Mouse (Mus musculus) MEL (cell line): Measurements from ENCODE around the gene Tkfc. TPM values are rescaled to one million over a fixed set of nuclear protein-coding genes. Genes with fewer than 3 reads are reported as not detected.

ENCODE experiments used
- DNase-seq: peaks from one replicate; pipeline ENCODE4 v3.0.0; 2011; ENCODE audit warnings: low read depth, low spot score
- H3K27ac ChIP-seq: 2 replicates; pipeline ENCODE4 v1.5.1; 2012; ENCODE audit warnings: low read depth, mild to moderate bottlenecking, control low read depth, low read length, moderate library complexity; ENCODE audit not compliant: control insufficient read depth
- H3K27me3 ChIP-seq, 2 experiments: fragments of 150-350 bp in 1 of 2; sonication (generic) in 1 of 2; 2 replicates each; pipeline ENCODE4 v1.6.1; 2012; ENCODE audit warnings: low read length in 2 of 2, mild to moderate bottlenecking in 2 of 2, improper control_type of control experiment in 1 of 2, moderate library complexity in 1 of 2; ENCODE audit not compliant: insufficient read depth in 2 of 2, control insufficient read depth in 1 of 2
- H3K36me3 ChIP-seq, 2 experiments: 2 replicates each; pipeline ENCODE4 v1.6.1; 2012 to 2014; ENCODE audit warnings: low read length in 2 of 2, improper control_type of control experiment in 1 of 2, inconsistent platforms in 1 of 2, mild to moderate bottlenecking in 1 of 2; ENCODE audit not compliant: insufficient read depth in 2 of 2, control insufficient read depth in 1 of 2
- H3K4me1 ChIP-seq, 2 experiments: fragments of 150-350 bp in 1 of 2; sonication (generic) in 1 of 2; 2 replicates each; pipeline ENCODE4 v1.6.1; 2012; ENCODE audit warnings: low read length in 2 of 2, improper control_type of control experiment in 1 of 2, mild to moderate bottlenecking in 1 of 2; ENCODE audit not compliant: insufficient read depth in 2 of 2, control insufficient read depth in 1 of 2
- H3K4me3 ChIP-seq, 2 experiments: fragments of 150-350 bp in 1 of 2; sonication (generic) in 1 of 2; 2 replicates each; pipeline ENCODE4 v1.5.1; 2012; ENCODE audit warnings: low read depth in 2 of 2, low read length in 2 of 2, mild to moderate bottlenecking in 2 of 2, moderate library complexity in 2 of 2, control low read depth in 1 of 2, improper control_type of control experiment in 1 of 2; ENCODE audit not compliant: control insufficient read depth in 1 of 2, insufficient read depth in 1 of 2
- H3K79me2 ChIP-seq: 2 replicates; pipeline ENCODE4 v1.6.1; 2012; ENCODE audit warnings: mild to moderate bottlenecking, low read length, moderate library complexity; ENCODE audit not compliant: control insufficient read depth, poor library complexity, insufficient read depth
- H3K9ac ChIP-seq: 2 replicates; pipeline ENCODE4 v1.6.1; 2012; ENCODE audit warnings: low read depth, mild to moderate bottlenecking, control low read depth, low read length, moderate library complexity; ENCODE audit not compliant: control insufficient read depth, poor library complexity, severe bottlenecking
- H3K9me3 ChIP-seq: fragments of 150-350 bp; sonication (generic); replicated peaks from 2 replicates; pipeline ENCODE4 v1.6.1; 2012; ENCODE audit warnings: mild to moderate bottlenecking, low read length, improper control_type of control experiment, moderate library complexity; ENCODE audit not compliant: insufficient read depth
- CHD1 ChIP-seq: IDR thresholded peaks from 2 replicates; pipeline ENCODE4 v1.6.1; 2012; ENCODE audit warnings: low read depth, mild to moderate bottlenecking, inconsistent platforms, low read length, improper control_type of control experiment
- CHD2 ChIP-seq: IDR thresholded peaks from 2 replicates; pipeline ENCODE4 v1.6.1; 2011; ENCODE audit warnings: low read length, improper control_type of control experiment
- CTCF ChIP-seq, 3 experiments: IDR thresholded peaks in 2 of 3; conservative IDR thresholded peaks in 1 of 3; 2 replicates each; pipeline ENCODE4 v1.5.1; 2011 to 2012; ENCODE audit warnings: low read length in 3 of 3, low read depth in 2 of 3, mild to moderate bottlenecking in 2 of 3, improper control_type of control experiment in 1 of 3, inconsistent platforms in 1 of 3, mixed read lengths in 1 of 3, moderate library complexity in 1 of 3; ENCODE audit not compliant: control insufficient read depth in 1 of 3, insufficient read depth in 1 of 3, poor library complexity in 1 of 3, severe bottlenecking in 1 of 3
- EP300 ChIP-seq, 2 experiments: IDR thresholded peaks; 2 replicates each; pipeline ENCODE4 v1.6.1; 2011; ENCODE audit warnings: improper control_type of control experiment in 2 of 2, low read length in 2 of 2, low read depth in 1 of 2, mild to moderate bottlenecking in 1 of 2
- GATA1 ChIP-seq: IDR thresholded peaks from 2 replicates; pipeline ENCODE4 v1.6.1; 2011; ENCODE audit warnings: low read depth, low read length, improper control_type of control experiment
- MAX ChIP-seq: IDR thresholded peaks from 2 replicates; pipeline ENCODE4 v1.6.1; 2011; ENCODE audit warnings: low read length, improper control_type of control experiment
- MXI1 ChIP-seq: IDR thresholded peaks from 2 replicates; pipeline ENCODE4 v1.6.1; 2011; ENCODE audit warnings: mild to moderate bottlenecking, low read depth, low read length, improper control_type of control experiment
- NRF1 ChIP-seq: IDR thresholded peaks from 2 replicates; pipeline ENCODE4 v1.6.1; 2014; ENCODE audit warnings: low read depth, mild to moderate bottlenecking, inconsistent platforms, low read length, improper control_type of control experiment, moderate library complexity; ENCODE audit not compliant: poor library complexity, insufficient read depth, severe bottlenecking
- POLR2AphosphoS5 ChIP-seq: IDR thresholded peaks from 2 replicates; pipeline ENCODE4 v1.6.1; 2012; ENCODE audit warnings: low read depth, borderline replicate concordance, mild to moderate bottlenecking, inconsistent platforms, low read length, moderate library complexity, mixed read lengths
- RCOR1 ChIP-seq: IDR thresholded peaks from 2 replicates; pipeline ENCODE4 v1.6.1; 2012; ENCODE audit warnings: low read depth, mild to moderate bottlenecking, inconsistent platforms, low read length, improper control_type of control experiment
- SIN3A ChIP-seq: IDR thresholded peaks from 2 replicates; pipeline ENCODE4 v1.6.1; 2012; ENCODE audit warnings: low read length, improper control_type of control experiment, inconsistent platforms
- USF1 ChIP-seq: IDR thresholded peaks from 2 replicates; pipeline ENCODE4 v1.6.1; 2014; ENCODE audit warnings: low read depth, mild to moderate bottlenecking, inconsistent platforms, low read length, improper control_type of control experiment, moderate library complexity
- ZC3H11A ChIP-seq: IDR thresholded peaks from 2 replicates; pipeline ENCODE4 v1.6.1; 2012; ENCODE audit warnings: low read depth, mild to moderate bottlenecking, inconsistent platforms, low read length, improper control_type of control experiment
- polyA plus RNA-seq, 2 experiments: library from polyadenylated mRNA; stranded (reverse) in 1 of 2; unstranded in 1 of 2; fragments of >175 nt in 1 of 2; fragments of >200 nt in 1 of 2; gene quantifications; 2 replicates each; pipeline versions ENCODE4 v1.2.1 to v1.2.4; 2012; ENCODE audit warnings: low replicate concordance in 2 of 2, low read depth in 1 of 2; ENCODE audit not compliant: insufficient read length in 2 of 2, insufficient read depth in 1 of 2, missing spikeins in 1 of 2
- total RNA-seq: library from RNA; depleted of rRNA; stranded (reverse); fragments of 300-350 nt; gene quantifications from 2 replicates; pipeline ENCODE4 v1.2.3, GENCODE M21; 2012

The Tkfc gene
- total and polyA plus RNA-seq, 3 experiments: 3.6 to 12.8 TPM; not detected in 1

- H3K9ac ChIP-seq: no peak overlapping the region
- no peak for TF ChIP-seq RCOR1
- TF ChIP-seq CTCF (IDR thresholded peaks at IDR 0.05 in 2 of 3, conservative IDR thresholded peaks at IDR 0.05 in 1 of 3; ENCODE audit: control insufficient read depth in 1 of 3, insufficient read depth in 1 of 3, low read depth in 2 of 3, low read length in 3 of 3, poor library complexity in 1 of 3, severe bottlenecking in 1 of 3): no peak
- TF ChIP-seq SIN3A: no peak
- H3K27me3 ChIP-seq: no peaks in the 10 kb centered on the region
- no peaks in the 10 kb centered on the region for H3K9me3 ChIP-seq
- peaks cover 0 to 11% of the 10 kb centered on the region in 2 experiments; a peak in 3 of 4 replicates for H3K4me1 ChIP-seq
- no peak for DNase-seq
- peaks cover 12 to 55% of the 10 kb centered on the region in 2 experiments for H3K36me3 ChIP-seq
- H3K79me2 ChIP-seq: peaks cover 33% of the 10 kb centered on the region
- H3K27ac ChIP-seq: no peak overlapping the region
- no peak overlapping the region for H3K4me3 ChIP-seq
These were observed 3.3 kb upstream of the Tkfc start for GRCm38 (mm10) chr19:10608573-10609240.

- 0 out of 2 replicates have a peak, but pooled peaks have one; percentile 43 for TF ChIP-seq CHD1
- no peak for TF ChIP-seq USF1
- TF ChIP-seq EP300 (IDR thresholded peaks at IDR 0.05; ENCODE audit: low read depth in 1 of 2, low read length in 2 of 2): peak in 1 of 2 experiments; percentile 3; a peak in 1 of 4 replicates
- peak; percentile 56 for TF ChIP-seq SIN3A
- no peak for TF ChIP-seq CHD2
- peak; percentile 33 for TF ChIP-seq MXI1
- TF ChIP-seq ZC3H11A: no peak; the same call in 1 of the 2 replicates
- TF ChIP-seq MAX: peak; percentile 11; the same call in 1 of the 2 replicates
- no peak for TF ChIP-seq NRF1
- peak; percentile 80 for TF ChIP-seq GATA1
- TF ChIP-seq POLR2AphosphoS5: no peak
- Histone ChIP-seq H3K79me2 (peaks cover 33% of the 10 kb centered on the region), H3K4me1 (peaks cover 8 to 19% of the 10 kb centered on the region in 2 experiments), H3K27ac (peak overlapping the region; percentile 84), H3K27me3 (no peaks in the 10 kb centered on the region), H3K9me3 (no peaks in the 10 kb centered on the region), H3K4me3 (peak overlapping the region; percentile 72 to 94), H3K36me3 (peaks cover 22 to 29% of the 10 kb centered on the region in 2 experiments), H3K9ac (peak overlapping the region; percentile 97)
- DNase-seq: peak; percentile 58
These were observed 608 bp upstream of the Tkfc start for GRCm38 (mm10) chr19:10605901-10606622.
